Mouse (Mus musculus): ENCODE results near the gene D17H6S53E. TPM values are rescaled to one million over a fixed set of nuclear protein-coding genes. Genes with fewer than 3 reads are reported as not detected.

The D17H6S53E gene
- polyA plus RNA-seq, 1 experiment: 6.1 TPM

GRCm38 (mm10) chr17:35157254-35157653 is 31.1 kb downstream of the D17H6S53E start:
- no peaks in the 10 kb centered on the region for H3K27me3 ChIP-seq (replicated peaks)
- peak overlapping the region; percentile 28 for H3K4me3 ChIP-seq (replicated peaks)
- H3K9me3 ChIP-seq: no peaks in the 10 kb centered on the region
- H3K4me1 ChIP-seq: peaks cover 30% of the 10 kb centered on the region
- H3K36me3 ChIP-seq (replicated peaks; ENCODE audit: low read length): peaks cover 100% of the 10 kb centered on the region
- TF ChIP-seq GATA1 (IDR thresholded peaks at IDR 0.05; ENCODE audit: borderline replicate concordance, low read length): no peak

- H3K4me1 ChIP-seq: peaks cover 35% of the 10 kb centered on the region
These were observed 31.5 kb downstream of the D17H6S53E start for GRCm38 (mm10) chr17:35157661-35158175.

GRCm38 (mm10) chr17:35158850-35159593 is 32.8 kb downstream of the D17H6S53E start:
- H3K36me3 ChIP-seq (replicated peaks; ENCODE audit: low read length): peaks cover 96% of the 10 kb centered on the region
- H3K4me1 ChIP-seq: peaks cover 44% of the 10 kb centered on the region
- no peaks in the 10 kb centered on the region for H3K27me3 ChIP-seq (replicated peaks)

More at GRCm38 (mm10) chr17:35157661-35158175, 31.5 kb downstream of the D17H6S53E start:
- H3K36me3 ChIP-seq (replicated peaks; ENCODE audit: low read length): peaks cover 100% of the 10 kb centered on the region
- TF ChIP-seq FLI1 (IDR thresholded peaks at IDR 0.05; ENCODE audit: low read length): no peak
- no peaks in the 10 kb centered on the region for H3K27me3 ChIP-seq (replicated peaks)
- H3K4me3 ChIP-seq (replicated peaks): no peak overlapping the region
- no peaks in the 10 kb centered on the region for H3K9me3 ChIP-seq

GRCm38 (mm10) chr17:35159638-35160037 is 33.5 kb downstream of the D17H6S53E start:
- Histone ChIP-seq H3K9me3 (no peaks in the 10 kb centered on the region), H3K4me3 (replicated peaks) (no peak overlapping the region), H3K27me3 (replicated peaks) (no peaks in the 10 kb centered on the region), H3K36me3 (replicated peaks; ENCODE audit: low read length) (peaks cover 90% of the 10 kb centered on the region), H3K4me1 (peaks cover 44% of the 10 kb centered on the region)
- TF ChIP-seq FLI1 (IDR thresholded peaks at IDR 0.05; ENCODE audit: low read length): no peak

More at GRCm38 (mm10) chr17:35158850-35159593, 32.8 kb downstream of the D17H6S53E start:
- H3K4me3 ChIP-seq (replicated peaks): no peak overlapping the region
- H3K9me3 ChIP-seq: no peaks in the 10 kb centered on the region
- TF ChIP-seq GATA1 (IDR thresholded peaks at IDR 0.05; ENCODE audit: borderline replicate concordance, low read length) (no peak), FLI1 (IDR thresholded peaks at IDR 0.05; ENCODE audit: low read length) (no peak)

- Histone ChIP-seq H3K4me1 (peaks cover 40% of the 10 kb centered on the region), H3K27me3 (replicated peaks) (no peaks in the 10 kb centered on the region), H3K36me3 (replicated peaks; ENCODE audit: low read length) (peaks cover 72% of the 10 kb centered on the region), H3K9me3 (no peaks in the 10 kb centered on the region), H3K4me3 (replicated peaks) (peak overlapping the region; percentile 26)
- TF ChIP-seq FLI1 (IDR thresholded peaks at IDR 0.05; ENCODE audit: low read length) (no peak), GATA1 (IDR thresholded peaks at IDR 0.05; ENCODE audit: borderline replicate concordance, low read length) (no peak)
These were observed 35.2 kb downstream of the D17H6S53E start for GRCm38 (mm10) chr17:35161421-35161820.

- Histone ChIP-seq H3K9me3 (no peaks in the 10 kb centered on the region), H3K4me3 (replicated peaks) (peak overlapping the region; percentile 71), H3K4me1 (peaks cover 45% of the 10 kb centered on the region), H3K27me3 (replicated peaks) (no peaks in the 10 kb centered on the region), H3K36me3 (replicated peaks; ENCODE audit: low read length) (peaks cover 65% of the 10 kb centered on the region)
- TF ChIP-seq GATA1 (IDR thresholded peaks at IDR 0.05; ENCODE audit: borderline replicate concordance, low read length) (no peak), FLI1 (IDR thresholded peaks at IDR 0.05; ENCODE audit: low read length) (no peak)
These were observed 35.9 kb downstream of the D17H6S53E start for GRCm38 (mm10) chr17:35162121-35162520.

GRCm38 (mm10) chr17:35162730-35163129 is 36.6 kb downstream of the D17H6S53E start:
- Histone ChIP-seq H3K4me1 (peaks cover 47% of the 10 kb centered on the region), H3K36me3 (replicated peaks; ENCODE audit: low read length) (peaks cover 60% of the 10 kb centered on the region), H3K4me3 (replicated peaks) (peak overlapping the region; percentile 96), H3K27me3 (replicated peaks) (no peaks in the 10 kb centered on the region), H3K9me3 (no peaks in the 10 kb centered on the region)
- TF ChIP-seq FLI1 (IDR thresholded peaks at IDR 0.05; ENCODE audit: low read length) (no peak), GATA1 (IDR thresholded peaks at IDR 0.05; ENCODE audit: borderline replicate concordance, low read length) (no peak)

- no peaks in the 10 kb centered on the region for H3K9me3 ChIP-seq
- peak overlapping the region; percentile 96 for H3K4me3 ChIP-seq (replicated peaks)
- TF ChIP-seq GATA1 (IDR thresholded peaks at IDR 0.05; ENCODE audit: borderline replicate concordance, low read length) (no peak), FLI1 (IDR thresholded peaks at IDR 0.05; ENCODE audit: low read length) (no peak)
- peaks cover 55% of the 10 kb centered on the region for H3K36me3 ChIP-seq (replicated peaks; ENCODE audit: low read length)
- peaks cover 55% of the 10 kb centered on the region for H3K4me1 ChIP-seq
- no peaks in the 10 kb centered on the region for H3K27me3 ChIP-seq (replicated peaks)
These were observed 37.3 kb downstream of the D17H6S53E start for GRCm38 (mm10) chr17:35163326-35164081.

- TF ChIP-seq FLI1 (IDR thresholded peaks at IDR 0.05; ENCODE audit: low read length): no peak
- no peak for TF ChIP-seq GATA1 (IDR thresholded peaks at IDR 0.05; ENCODE audit: borderline replicate concordance, low read length)
- Histone ChIP-seq H3K4me3 (replicated peaks) (peak overlapping the region; percentile 96), H3K9me3 (no peaks in the 10 kb centered on the region), H3K27me3 (replicated peaks) (no peaks in the 10 kb centered on the region), H3K36me3 (replicated peaks; ENCODE audit: low read length) (peaks cover 48% of the 10 kb centered on the region), H3K4me1 (peaks cover 60% of the 10 kb centered on the region)
These were observed 38.0 kb downstream of the D17H6S53E start for GRCm38 (mm10) chr17:35164218-35164567.
